ENCODE assay signal across 8 mouse cellular contexts in genomic region chr15:80133682-80134449, GRCm38 (mm10). TPM values are rescaled to one million over a fixed set of nuclear protein-coding genes. Genes with fewer than 3 reads are reported as not detected.
DNase-seq lines count a peak whose midpoint lies in the region; ATAC-seq and TF ChIP-seq lines count a peak whose summit lies in the region.

No protein-coding gene starts in this region.

- peaks cover 46% of the 10 kb centered on the region for H3K79me2 ChIP-seq in MEL (ENCODE audit: control insufficient read depth, insufficient read depth, low read length, poor library complexity)

- peak; percentile 37 for ATAC-seq in erythroid progenitor cell, adult 5-6 weeks (replicated peaks; ENCODE audit: low FRiP score, poor library complexity, severe bottlenecking)
- ATAC-seq in hindbrain, embryonic 15.5 days (ENCODE audit: low FRiP score, low read depth): 0 out of 2 replicates have a peak, but pooled peaks have one; percentile 27
- ATAC-seq in liver, embryonic 12.5 days: peak; percentile 13; the same call in 1 of the 2 replicates
- ATAC-seq in midbrain, postnatal 0 days (ENCODE audit: low FRiP score): 0 out of 2 replicates have a peak, but pooled peaks have one; percentile 21

- H3K9ac ChIP-seq in MEL (ENCODE audit: control insufficient read depth, low read depth, low read length, poor library complexity, severe bottlenecking): peak overlapping the region; percentile 99
- peak overlapping the region; percentile 66 for H3K9ac ChIP-seq in hindbrain, embryonic 15.5 days
- peak overlapping the region; percentile 89 for H3K9ac ChIP-seq in liver, embryonic 12.5 days
- peak overlapping the region; percentile 79 for H3K9ac ChIP-seq in midbrain, postnatal 0 days (replicated peaks; ENCODE audit: low read length, poor library complexity, severe bottlenecking)

- peak in 1 of 2 experiments; percentile 32; a peak in 2 of 4 replicates for TF ChIP-seq POLR2A in MEL (IDR thresholded peaks at IDR 0.05; ENCODE audit: control insufficient read depth in 1 of 2, insufficient read depth in 1 of 2, low read depth in 1 of 2, low read length in 2 of 2, poor library complexity in 1 of 2)

- peaks cover 0 to 38% of the 10 kb centered on the region in 2 experiments; a peak in 2 of 4 replicates for H3K36me3 ChIP-seq in MEL (ENCODE audit: control insufficient read depth in 1 of 2, insufficient read depth in 2 of 2, low read length in 2 of 2)
- H3K36me3 ChIP-seq in hindbrain, embryonic 15.5 days: no peaks in the 10 kb centered on the region
- peaks cover 28% of the 10 kb centered on the region for H3K36me3 ChIP-seq in liver, embryonic 12.5 days
- H3K36me3 ChIP-seq in midbrain, postnatal 0 days (ENCODE audit: insufficient read depth, low read length): no peaks in the 10 kb centered on the region

- WGBS in hindbrain, embryonic 15.5 days: 14% methylated on average over 14 of the region's 14 CpGs
- 3% methylated on average over 14 of the region's 14 CpGs for WGBS in liver, embryonic 12.5 days (ENCODE audit: insufficient replicate concordance)
- 14% methylated on average over 14 of the region's 14 CpGs for WGBS in midbrain, postnatal 0 days

- peak; percentile 34 for DNase-seq in CD4-positive, CD25-positive, alpha-beta regulatory T cell, adult 2 months (ENCODE audit: low read depth, low spot score)
- peak; percentile 81 for DNase-seq in MEL (ENCODE audit: low read depth, low spot score)
- DNase-seq in midbrain, postnatal 0 days (ENCODE audit: low spot score): no peak
- no peak for DNase-seq in thymus, postnatal 4 days
- DNase-seq in right cerebral cortex, postnatal 36 days (ENCODE audit: low spot score in 2 of 2): no peak

- H3K9me3 ChIP-seq in MEL (replicated peaks; ENCODE audit: insufficient read depth, low read length): no peaks in the 10 kb centered on the region
- no peaks in the 10 kb centered on the region for H3K9me3 ChIP-seq in hindbrain, embryonic 15.5 days
- H3K9me3 ChIP-seq in liver, embryonic 12.5 days (replicated peaks): no peaks in the 10 kb centered on the region
- no peaks in the 10 kb centered on the region for H3K9me3 ChIP-seq in midbrain, postnatal 0 days (ENCODE audit: low read length)

- no peak for TF ChIP-seq EP300 in MEL (IDR thresholded peaks at IDR 0.05; ENCODE audit: low read depth in 1 of 2, low read length in 2 of 2)

- H3K4me3 ChIP-seq in MEL (ENCODE audit: control insufficient read depth in 1 of 2, insufficient read depth in 1 of 2, low read depth in 2 of 2, low read length in 2 of 2): peak overlapping the region; percentile 69 to 76
- peak overlapping the region; percentile 68 for H3K4me3 ChIP-seq in hindbrain, embryonic 15.5 days
- peak overlapping the region; percentile 78 for H3K4me3 ChIP-seq in liver, embryonic 12.5 days
- H3K4me3 ChIP-seq in midbrain, postnatal 0 days (ENCODE audit: low read depth, low read length): peak overlapping the region; percentile 80

- peak overlapping the region; percentile 77 for H3K4me2 ChIP-seq in hindbrain, embryonic 15.5 days
- peak overlapping the region; percentile 85 for H3K4me2 ChIP-seq in liver, embryonic 12.5 days
- H3K4me2 ChIP-seq in midbrain, postnatal 0 days (ENCODE audit: low read depth, low read length, poor library complexity, severe bottlenecking): peak overlapping the region; percentile 69

- peak overlapping the region; percentile 95 for H3K27ac ChIP-seq in MEL (ENCODE audit: control insufficient read depth, low read depth, low read length)
- peak overlapping the region; percentile 99 for H3K27ac ChIP-seq in hindbrain, embryonic 15.5 days (replicated peaks)
- H3K27ac ChIP-seq in liver, embryonic 12.5 days: peak overlapping the region; percentile 97
- H3K27ac ChIP-seq in midbrain, postnatal 0 days (ENCODE audit: low read depth, low read length): peak overlapping the region; percentile 98

- no peak for TF ChIP-seq CTCF in MEL (IDR thresholded peaks at IDR 0.05 in 2 of 3, conservative IDR thresholded peaks at IDR 0.05 in 1 of 3; ENCODE audit: control insufficient read depth in 1 of 3, insufficient read depth in 1 of 3, low read depth in 2 of 3, low read length in 3 of 3, poor library complexity in 1 of 3, severe bottlenecking in 1 of 3)
- TF ChIP-seq CTCF in midbrain, postnatal 0 days (IDR thresholded peaks at IDR 0.05): no peak

- no peak for TF ChIP-seq RAD21 in MEL (IDR thresholded peaks at IDR 0.05; ENCODE audit: low read depth, low read length)

- H3K4me1 ChIP-seq in MEL (ENCODE audit: control insufficient read depth in 1 of 2, insufficient read depth in 2 of 2, low read length in 2 of 2): peaks cover 20 to 41% of the 10 kb centered on the region in 2 experiments
- H3K4me1 ChIP-seq in hindbrain, embryonic 15.5 days (replicated peaks): peaks cover 35% of the 10 kb centered on the region
- H3K4me1 ChIP-seq in liver, embryonic 12.5 days: peaks cover 90% of the 10 kb centered on the region
- H3K4me1 ChIP-seq in midbrain, postnatal 0 days (ENCODE audit: insufficient read depth, low read length): peaks cover 12% of the 10 kb centered on the region

- H3K27me3 ChIP-seq in MEL (ENCODE audit: control insufficient read depth in 1 of 2, insufficient read depth in 2 of 2, low read length in 2 of 2): no peaks in the 10 kb centered on the region
- no peaks in the 10 kb centered on the region for H3K27me3 ChIP-seq in hindbrain, embryonic 15.5 days
- H3K27me3 ChIP-seq in liver, embryonic 12.5 days (replicated peaks): no peaks in the 10 kb centered on the region
- H3K27me3 ChIP-seq in midbrain, postnatal 0 days (ENCODE audit: insufficient read depth, low read length): no peaks in the 10 kb centered on the region

TF ChIP-seq in MEL, 35 proteins besides CTCF, POLR2A, EP300 and RAD21:
- TF ChIP-seq BHLHE40 (IDR thresholded peaks at IDR 0.05; ENCODE audit: borderline replicate concordance, low read depth, low read length) (no peak), ELF1 (IDR thresholded peaks at IDR 0.05; ENCODE audit: low read depth, low read length) (0 out of 2 replicates have a peak, but pooled peaks have one; percentile 27), MAX (IDR thresholded peaks at IDR 0.05; ENCODE audit: low read length) (no peak), CHD1 (IDR thresholded peaks at IDR 0.05; ENCODE audit: low read depth, low read length) (peak; percentile 90), HCFC1 (IDR thresholded peaks at IDR 0.05; ENCODE audit: low read depth, low read length) (peak; percentile 30; the same call in 1 of the 2 replicates), TAL1 (IDR thresholded peaks at IDR 0.05; ENCODE audit: low read length) (0 out of 2 replicates have a peak, but pooled peaks have one; percentile 4)

RNA-seq across cellular contexts. Expression of gene Tab1, which starts 0.9 kb away (rescaled TPM):
- 18.2 and 23.3 TPM in 2 replicates for total RNA-seq in MEL (2012; rRNA removed)
- 10 to 100 TPM in 1 of 2 experiments, not detected in 1; 31.1 TPM for polyA plus RNA-seq in MEL (2012; ENCODE audit: insufficient read depth in 1 of 2, insufficient read length in 2 of 2, low read depth in 1 of 2, low replicate concordance in 2 of 2, missing spikeins in 1 of 2)
- total RNA-seq in erythroid progenitor cell, adult 5-6 weeks (2015; ENCODE audit: low replicate concordance): 8.6 and 9.2 TPM in 2 replicates
- total RNA-seq in erythroid progenitor cell, adult 5-6 weeks (2017; ENCODE audit: low replicate concordance): 22.5 and 26.3 TPM in 2 replicates
- 37.4 and 40.2 TPM in 2 replicates for polyA plus RNA-seq in hindbrain, embryonic 15.5 days (2015; fragmentation: Nextera tagmentation; extraction: Ambion mirVana)
- 18.5 and 18.9 TPM in 2 replicates for polyA plus RNA-seq in liver, embryonic 12.5 days (2016; fragmentation: Nextera tagmentation; extraction: Ambion mirVana)
- total RNA-seq in midbrain, postnatal 0 days (2014; rRNA removed): 43.5 and 58.5 TPM in 2 replicates
- polyA plus RNA-seq in midbrain, postnatal 0 days (2015; fragmentation: Nextera tagmentation; extraction: Ambion mirVana): 23.6 and 27.9 TPM in 2 replicates

RNA-seq across cellular contexts. Expression of gene Mgat3, which starts 39.7 kb away (rescaled TPM):
- total RNA-seq in MEL (2012; rRNA removed): not detected in 2 replicates
- not detected for polyA plus RNA-seq in MEL (2012; ENCODE audit: insufficient read depth in 1 of 2, insufficient read length in 2 of 2, low read depth in 1 of 2, low replicate concordance in 2 of 2, missing spikeins in 1 of 2)
- not detected in 2 replicates for total RNA-seq in erythroid progenitor cell, adult 5-6 weeks (2015; ENCODE audit: low replicate concordance)
- not detected in 2 replicates for total RNA-seq in erythroid progenitor cell, adult 5-6 weeks (2017; ENCODE audit: low replicate concordance)
- 15.9 and 17.4 TPM in 2 replicates for polyA plus RNA-seq in hindbrain, embryonic 15.5 days (2015; fragmentation: Nextera tagmentation; extraction: Ambion mirVana)
- polyA plus RNA-seq in liver, embryonic 12.5 days (2016; fragmentation: Nextera tagmentation; extraction: Ambion mirVana): 0.96 and 1.2 TPM in 2 replicates
- 101 and 103 TPM in 2 replicates for total RNA-seq in midbrain, postnatal 0 days (2014; rRNA removed)
- polyA plus RNA-seq in midbrain, postnatal 0 days (2015; fragmentation: Nextera tagmentation; extraction: Ambion mirVana): 13.3 and 14.4 TPM in 2 replicates

RNA-seq across cellular contexts. Expression of gene Rpl3, which starts 42.2 kb away (rescaled TPM):
- 1,686 and 1,722 TPM in 2 replicates for total RNA-seq in MEL (2012; rRNA removed)
- polyA plus RNA-seq in MEL (2012; ENCODE audit: insufficient read depth in 1 of 2, insufficient read length in 2 of 2, low read depth in 1 of 2, low replicate concordance in 2 of 2, missing spikeins in 1 of 2): 1,000 to 10,000 TPM in 1 of 2 experiments, 100 to 1,000 TPM in 1; 543 to 1,096 TPM
- total RNA-seq in erythroid progenitor cell, adult 5-6 weeks (2015; ENCODE audit: low replicate concordance): 600 and 647 TPM in 2 replicates
- total RNA-seq in erythroid progenitor cell, adult 5-6 weeks (2017; ENCODE audit: low replicate concordance): 701 and 821 TPM in 2 replicates
- polyA plus RNA-seq in hindbrain, embryonic 15.5 days (2015; fragmentation: Nextera tagmentation; extraction: Ambion mirVana): 547 and 570 TPM in 2 replicates
- polyA plus RNA-seq in liver, embryonic 12.5 days (2016; fragmentation: Nextera tagmentation; extraction: Ambion mirVana): 912 and 924 TPM in 2 replicates
- total RNA-seq in midbrain, postnatal 0 days (2014; rRNA removed): 511 and 632 TPM in 2 replicates
- 500 and 515 TPM in 2 replicates for polyA plus RNA-seq in midbrain, postnatal 0 days (2015; fragmentation: Nextera tagmentation; extraction: Ambion mirVana)

RNA-seq across cellular contexts. Expression of gene Syngr1, which starts 42.7 kb away (rescaled TPM):
- 93.7 and 105 TPM in 2 replicates for total RNA-seq in MEL (2012; rRNA removed)
- polyA plus RNA-seq in MEL (2012; ENCODE audit: insufficient read depth in 1 of 2, insufficient read length in 2 of 2, low read depth in 1 of 2, low replicate concordance in 2 of 2, missing spikeins in 1 of 2): 100 to 1,000 TPM in 1 of 2 experiments, not detected in 1; 115 TPM
- 19.1 and 20.1 TPM in 2 replicates for total RNA-seq in erythroid progenitor cell, adult 5-6 weeks (2015; ENCODE audit: low replicate concordance)
- total RNA-seq in erythroid progenitor cell, adult 5-6 weeks (2017; ENCODE audit: low replicate concordance): 3.6 and 16.7 TPM in 2 replicates
- polyA plus RNA-seq in hindbrain, embryonic 15.5 days (2015; fragmentation: Nextera tagmentation; extraction: Ambion mirVana): 61.5 and 64.3 TPM in 2 replicates
- polyA plus RNA-seq in liver, embryonic 12.5 days (2016; fragmentation: Nextera tagmentation; extraction: Ambion mirVana): 20.4 and 21.9 TPM in 2 replicates
- 162 and 220 TPM in 2 replicates for total RNA-seq in midbrain, postnatal 0 days (2014; rRNA removed)
- 81.5 and 88.5 TPM in 2 replicates for polyA plus RNA-seq in midbrain, postnatal 0 days (2015; fragmentation: Nextera tagmentation; extraction: Ambion mirVana)

Comparison
In these comparisons a context has a peak if more than half of its experiments do, and no peak if none do; other contexts are left out.
1. DNase-seq: peak in CD4-positive, CD25-positive, alpha-beta regulatory T cell, adult 2 months (single experiment) and MEL (single experiment); none in midbrain, postnatal 0 days (single experiment), thymus, postnatal 4 days (single experiment) and right cerebral cortex, postnatal 36 days (0 of 2).
2. Peak in every context shown above with its lines, with median percentiles within 50 percentile points of each other: H3K27ac ChIP-seq, H3K4me3 ChIP-seq, H3K9ac ChIP-seq, ATAC-seq and H3K4me2 ChIP-seq.